28 mouse cellular contexts compared by ENCODE assay signal in genomic region chr19:3519471-3520169, GRCm38 (mm10). TPM values are rescaled to one million over a fixed set of nuclear protein-coding genes. Genes with fewer than 3 reads are reported as not detected.
DNase-seq lines count a peak whose midpoint lies in the region; ATAC-seq and TF ChIP-seq lines count a peak whose summit lies in the region.
"Had no signal": no experiment of that assay in that cellular context is flagged by ENCODE, and none has a peak within 500 bp of the region (broad histone marks: within the 10 kb centered on the region; RNA-seq: fewer than 3 reads in every experiment).

No protein-coding gene starts in this region.

- no peaks in the 10 kb centered on the region for H3K27me3 ChIP-seq in intestine, postnatal 0 days (replicated peaks; ENCODE audit: control insufficient read depth, insufficient read depth, low read length)
- H3K27me3 ChIP-seq in intestine, embryonic 16.5 days (replicated peaks; ENCODE audit: control insufficient read depth, insufficient read depth, low read length), result no peaks in the 10 kb centered on the region
- no peaks in the 10 kb centered on the region for H3K27me3 ChIP-seq in midbrain, postnatal 0 days (ENCODE audit: insufficient read depth, low read length)
- no peaks in the 10 kb centered on the region for H3K27me3 ChIP-seq in midbrain, embryonic 16.5 days (ENCODE audit: control insufficient read depth, insufficient read depth, low read depth, low read length)
- H3K27me3 ChIP-seq in Patski, result no peaks in the 10 kb centered on the region
- H3K27me3 ChIP-seq in small intestine, adult 2 months (ENCODE audit: control insufficient read depth, insufficient read depth, low read length), result no peaks in the 10 kb centered on the region
- no peaks in the 10 kb centered on the region for H3K27me3 ChIP-seq in forebrain, embryonic 12.5 days
- H3K27me3 ChIP-seq: forebrain, embryonic 13.5 days; kidney, embryonic 15.5 days; megakaryocyte, embryonic 14.5 days; midbrain, embryonic 13.5 days; neural tube, embryonic 13.5 days; stomach, embryonic 15.5 days had no signal

- H3K36me3 ChIP-seq in intestine, postnatal 0 days (ENCODE audit: control insufficient read depth, insufficient read depth), result peaks cover 44% of the 10 kb centered on the region
- H3K36me3 ChIP-seq in intestine, embryonic 16.5 days (ENCODE audit: control insufficient read depth, insufficient read depth, low read length), result peaks cover 3% of the 10 kb centered on the region; the same call in 1 of the 2 replicates
- peaks cover 3% of the 10 kb centered on the region; the same call in 1 of the 2 replicates for H3K36me3 ChIP-seq in midbrain, postnatal 0 days (ENCODE audit: insufficient read depth, low read length)
- H3K36me3 ChIP-seq in midbrain, embryonic 16.5 days (ENCODE audit: control insufficient read depth, insufficient read depth, low read length), result peaks cover 6% of the 10 kb centered on the region
- peaks cover 34% of the 10 kb centered on the region for H3K36me3 ChIP-seq in small intestine, adult 2 months (ENCODE audit: control insufficient read depth, insufficient read depth, low read length)
- peaks cover 67% of the 10 kb centered on the region for H3K36me3 ChIP-seq in forebrain, embryonic 12.5 days (replicated peaks)

- ATAC-seq in intestine, postnatal 0 days, result peak; percentile 56; the same call in 1 of the 2 replicates
- ATAC-seq in intestine, embryonic 16.5 days, result no peak
- no peak for ATAC-seq in midbrain, postnatal 0 days (ENCODE audit: low FRiP score)
- no peak for ATAC-seq in midbrain, embryonic 16.5 days
- ATAC-seq in Patski, result peak; percentile 91
- no peak for ATAC-seq in forebrain, embryonic 12.5 days (ENCODE audit: low FRiP score)
- ATAC-seq: forebrain, embryonic 13.5 days; liver, postnatal 0 days; midbrain, embryonic 13.5 days had no signal

- CTCF ChIA-PET in Patski (lab: Charles Lee), result interaction anchor here (0.9 to 2.0 kb wide), 5 partner anchors 9 to 51 kb away, joined by 4 to 7 read pairs (median 4); no protein-coding TSS in a partner anchor

- DNase-seq in midbrain, postnatal 0 days (ENCODE audit: low spot score), result peak; percentile 13
- DNase-seq in Patski (ENCODE audit: low read depth, low spot score), result peak; percentile 37
- no peak for DNase-seq in spleen, adult 18-20 months
- DNase-seq: cerebellum, adult 11-12 months; cerebellum, postnatal 10 days; gastrocnemius, postnatal 10 days; heart, adult 18-20 months; heart, postnatal 36 days; kidney, postnatal 36 days; layer of hippocampus, adult 9-11 months; liver, postnatal 0 days; retina, postnatal 1 day; thymus, adult 2 months had no signal

- H3K4me1 ChIP-seq in intestine, postnatal 0 days (replicated peaks; ENCODE audit: control insufficient read depth, insufficient read depth, low read length), result 0 out of 2 replicates have a peak, but pooled peaks cover 3% of the 10 kb centered on the region
- no peaks in the 10 kb centered on the region for H3K4me1 ChIP-seq in intestine, embryonic 16.5 days (ENCODE audit: control insufficient read depth, insufficient read depth, low read length)
- H3K4me1 ChIP-seq in midbrain, postnatal 0 days (ENCODE audit: insufficient read depth, low read length), result no peaks in the 10 kb centered on the region
- H3K4me1 ChIP-seq in midbrain, embryonic 16.5 days (ENCODE audit: control insufficient read depth, insufficient read depth, low read length), result no peaks in the 10 kb centered on the region
- H3K4me1 ChIP-seq in small intestine, adult 2 months (ENCODE audit: control insufficient read depth, insufficient read depth, insufficient read length, low read length), result peaks cover 3% of the 10 kb centered on the region; the same call in 1 of the 2 replicates
- no peaks in the 10 kb centered on the region for H3K4me1 ChIP-seq in forebrain, embryonic 12.5 days
- H3K4me1 ChIP-seq: embryonic facial prominence, embryonic 10.5 days; forebrain, embryonic 13.5 days; kidney, embryonic 15.5 days; limb, embryonic 10.5 days; midbrain, embryonic 13.5 days; neural tube, embryonic 13.5 days; stomach, embryonic 15.5 days had no signal

- H3K4me2 ChIP-seq in intestine, postnatal 0 days (replicated peaks; ENCODE audit: low read depth), result no peak overlapping the region
- no peak overlapping the region for H3K4me2 ChIP-seq in intestine, embryonic 16.5 days (ENCODE audit: low read depth, low read length)
- no peak overlapping the region for H3K4me2 ChIP-seq in midbrain, postnatal 0 days (ENCODE audit: low read depth, low read length, poor library complexity, severe bottlenecking)
- no peak overlapping the region for H3K4me2 ChIP-seq in midbrain, embryonic 16.5 days (ENCODE audit: low read length)
- no peak overlapping the region for H3K4me2 ChIP-seq in forebrain, embryonic 12.5 days
- H3K4me2 ChIP-seq: forebrain, embryonic 13.5 days; hindbrain, embryonic 14.5 days; kidney, embryonic 15.5 days; liver, embryonic 11.5 days; midbrain, embryonic 13.5 days; neural tube, embryonic 13.5 days; stomach, embryonic 15.5 days had no signal

- peak overlapping the region; percentile 35 for H3K27ac ChIP-seq in intestine, postnatal 0 days (ENCODE audit: low read depth, low read length)
- no peak overlapping the region for H3K27ac ChIP-seq in intestine, embryonic 16.5 days (ENCODE audit: low read length)
- H3K27ac ChIP-seq in midbrain, postnatal 0 days (ENCODE audit: low read depth, low read length), result no peak overlapping the region
- H3K27ac ChIP-seq in midbrain, embryonic 16.5 days (ENCODE audit: low read length), result no peak overlapping the region
- peak overlapping the region; percentile 9; the same call in 1 of the 2 replicates for H3K27ac ChIP-seq in small intestine, adult 2 months (ENCODE audit: insufficient read depth, low read depth, low read length)
- H3K27ac ChIP-seq in forebrain, embryonic 12.5 days, result no peak overlapping the region
- H3K27ac ChIP-seq: embryonic facial prominence, embryonic 10.5 days; forebrain, embryonic 13.5 days; hindbrain, embryonic 14.5 days; kidney, embryonic 15.5 days; limb, embryonic 10.5 days; midbrain, embryonic 13.5 days; neural tube, embryonic 13.5 days; stomach, embryonic 15.5 days had no signal

- no peak overlapping the region for H3K9ac ChIP-seq in intestine, postnatal 0 days (ENCODE audit: low read depth, low read length)
- no peak overlapping the region for H3K9ac ChIP-seq in intestine, embryonic 16.5 days (ENCODE audit: low read depth, low read length)
- no peak overlapping the region for H3K9ac ChIP-seq in midbrain, postnatal 0 days (replicated peaks; ENCODE audit: low read length, poor library complexity, severe bottlenecking)
- H3K9ac ChIP-seq in midbrain, embryonic 16.5 days (ENCODE audit: low read depth, low read length), result no peak overlapping the region
- H3K9ac ChIP-seq in forebrain, embryonic 12.5 days, result no peak overlapping the region
- H3K9ac ChIP-seq: forebrain, embryonic 13.5 days; hindbrain, embryonic 14.5 days; kidney, embryonic 15.5 days; liver, postnatal 0 days; midbrain, embryonic 13.5 days; neural tube, embryonic 13.5 days; stomach, embryonic 15.5 days had no signal

- POLR2A ChIA-PET in Patski (lab: Charles Lee), result interaction anchor here (0.6 kb wide), 1 partner anchor 45 kb away, joined by 3 read pairs; no protein-coding TSS in a partner anchor

- WGBS in intestine, postnatal 0 days, result 76% methylated on average over 4 of the region's 4 CpGs
- 83% methylated on average over 4 of the region's 4 CpGs for WGBS in intestine, embryonic 16.5 days
- 79% methylated on average over 4 of the region's 4 CpGs for WGBS in midbrain, postnatal 0 days
- WGBS in midbrain, embryonic 16.5 days, result 88% methylated on average over 4 of the region's 4 CpGs
- WGBS in small intestine, adult 2 months, result 69% methylated on average over 4 of the region's 4 CpGs
- WGBS in forebrain, embryonic 12.5 days, result 97% methylated on average over 4 of the region's 4 CpGs

- TF ChIP-seq CTCF in intestine, postnatal 0 days (IDR thresholded peaks at IDR 0.05; ENCODE audit: low read depth), result no peak
- TF ChIP-seq CTCF in midbrain, postnatal 0 days (IDR thresholded peaks at IDR 0.05), result no peak
- TF ChIP-seq CTCF in Patski (IDR thresholded peaks at IDR 0.05), result no peak
- no peak for TF ChIP-seq CTCF in small intestine, adult 2 months (IDR thresholded peaks at IDR 0.05; ENCODE audit: extremely low read depth, insufficient read length, insufficient replicate concordance, low read depth, low read length)

- in situ Hi-C loops in Patski (cut with MboI; ENCODE audit: low pct_unique_long_range_greater_than_20kb), result no loop called here

- no peak overlapping the region for H3K4me3 ChIP-seq in intestine, postnatal 0 days (ENCODE audit: low read depth, low read length)
- no peak overlapping the region for H3K4me3 ChIP-seq in intestine, embryonic 16.5 days (ENCODE audit: low read length)
- H3K4me3 ChIP-seq in midbrain, postnatal 0 days (ENCODE audit: low read depth, low read length), result no peak overlapping the region
- no peak overlapping the region for H3K4me3 ChIP-seq in midbrain, embryonic 16.5 days (ENCODE audit: low read depth, low read length)
- H3K4me3 ChIP-seq in small intestine, adult 2 months (ENCODE audit: low read depth, low read length), result no peak overlapping the region
- no peak overlapping the region for H3K4me3 ChIP-seq in forebrain, embryonic 12.5 days (replicated peaks)
- H3K4me3 ChIP-seq: embryonic facial prominence, embryonic 10.5 days; forebrain, embryonic 13.5 days; kidney, embryonic 15.5 days; limb, embryonic 10.5 days; megakaryocyte, embryonic 14.5 days; midbrain, embryonic 13.5 days; neural tube, embryonic 13.5 days; stomach, embryonic 15.5 days had no signal

- TF ChIP-seq POLR2A in small intestine, adult 2 months (IDR thresholded peaks at IDR 0.05; ENCODE audit: low read depth, low read length), result no peak

- no peaks in the 10 kb centered on the region for H3K9me3 ChIP-seq in intestine, postnatal 0 days (ENCODE audit: control insufficient read depth)
- H3K9me3 ChIP-seq in intestine, embryonic 16.5 days (ENCODE audit: control insufficient read depth, low read length), result no peaks in the 10 kb centered on the region
- H3K9me3 ChIP-seq in midbrain, postnatal 0 days (ENCODE audit: low read length), result no peaks in the 10 kb centered on the region
- no peaks in the 10 kb centered on the region for H3K9me3 ChIP-seq in midbrain, embryonic 16.5 days (replicated peaks; ENCODE audit: control insufficient read depth, low read length, poor library complexity, severe bottlenecking)
- no peaks in the 10 kb centered on the region for H3K9me3 ChIP-seq in forebrain, embryonic 12.5 days
- H3K9me3 ChIP-seq: embryonic facial prominence, embryonic 10.5 days; forebrain, embryonic 13.5 days; kidney, embryonic 15.5 days; limb, embryonic 10.5 days; megakaryocyte, embryonic 14.5 days; midbrain, embryonic 13.5 days; neural tube, embryonic 13.5 days; stomach, embryonic 15.5 days had no signal

RNA-seq across cellular contexts. Expression of gene Ppp6r3, which starts 55.9 kb away (rescaled TPM):
- polyA plus RNA-seq in intestine, postnatal 0 days (2015; fragmentation: Nextera tagmentation; extraction: Ambion mirVana), result 25.7 and 28.5 TPM in 2 replicates
- 43.1 and 45.1 TPM in 2 replicates for polyA plus RNA-seq in intestine, embryonic 16.5 days (2015; fragmentation: Nextera tagmentation; extraction: Ambion mirVana)
- 98.0 and 111 TPM in 2 replicates for total RNA-seq in midbrain, postnatal 0 days (2014; rRNA removed)
- polyA plus RNA-seq in midbrain, postnatal 0 days (2015; fragmentation: Nextera tagmentation; extraction: Ambion mirVana), result 31.0 and 32.3 TPM in 2 replicates
- polyA plus RNA-seq in midbrain, embryonic 16.5 days (2015; fragmentation: Nextera tagmentation; extraction: Ambion mirVana), result 56.9 and 60.2 TPM in 2 replicates
- polyA plus RNA-seq in Patski (2021), result 103 TPM
- 25.5 and 67.9 TPM in 2 replicates for polyA plus RNA-seq in small intestine, adult 2 months (2012; rRNA removed)
- polyA plus RNA-seq in forebrain, embryonic 12.5 days (2016; fragmentation: Nextera tagmentation; extraction: Ambion mirVana), result 85.5 and 89.3 TPM in 2 replicates

Comparison
In these comparisons a context has a peak if more than half of its experiments do, and no peak if none do; other contexts are left out.
1. ATAC-seq: peak in intestine, postnatal 0 days (single experiment) and Patski (single experiment); none in intestine, embryonic 16.5 days (single experiment), midbrain, postnatal 0 days (single experiment), midbrain, embryonic 16.5 days (single experiment) and forebrain, embryonic 12.5 days (single experiment).
2. H3K27ac ChIP-seq: peak in intestine, postnatal 0 days (single experiment) and small intestine, adult 2 months (single experiment); none in intestine, embryonic 16.5 days (single experiment), midbrain, postnatal 0 days (single experiment), midbrain, embryonic 16.5 days (single experiment) and forebrain, embryonic 12.5 days (single experiment).
3. DNase-seq: peak in midbrain, postnatal 0 days (single experiment) and Patski (single experiment); none in spleen, adult 18-20 months (0 of 2).